In genomic region chr4:130389496-130389895, GRCm38 (mm10) we compare ENCODE assay signal across 9 mouse cellular contexts. TPM values are rescaled to one million over a fixed set of nuclear protein-coding genes. Genes with fewer than 3 reads are reported as not detected.
DNase-seq lines count a peak whose midpoint lies in the region; ATAC-seq and TF ChIP-seq lines count a peak whose summit lies in the region.
"Had no signal": no experiment of that assay in that cellular context is flagged by ENCODE, and none has a peak within 500 bp of the region (broad histone marks: within the 10 kb centered on the region; RNA-seq: fewer than 3 reads in every experiment).

No protein-coding gene starts in this region.

- H3K4me1 ChIP-seq in heart, embryonic 10.5 days: no peaks in the 10 kb centered on the region
- H3K4me1 ChIP-seq in heart, embryonic 12.5 days (replicated peaks): 0 out of 2 replicates have a peak, but pooled peaks cover 2% of the 10 kb centered on the region
- no peaks in the 10 kb centered on the region for H3K4me1 ChIP-seq in lung, adult 2 months (ENCODE audit: control insufficient read depth, insufficient read depth, low read length)
- H3K4me1 ChIP-seq in thymus, adult 2 months (replicated peaks; ENCODE audit: control insufficient read depth, insufficient read depth, low read length): peaks cover 6% of the 10 kb centered on the region
- H3K4me1 ChIP-seq: liver, embryonic 13.5 days had no signal

- no peak for TF ChIP-seq POLR2A in lung, adult 2 months (IDR thresholded peaks at IDR 0.05; ENCODE audit: borderline replicate concordance, extremely low read depth, low read depth, low read length)
- no peak for TF ChIP-seq POLR2A in thymus, adult 2 months (IDR thresholded peaks at IDR 0.05; ENCODE audit: control insufficient read depth, extremely low read depth, insufficient read depth, low read length, poor library complexity)

- DNase-seq in heart, adult 18-20 months: peak; percentile 72 to 80
- DNase-seq in heart, embryonic 10.5 days (ENCODE audit: low spot score): no peak
- peak; percentile 72 for DNase-seq in adrenal gland, adult 2 months
- DNase-seq in lung, adult 2 months: peak; percentile 11
- DNase-seq in thymus, adult 2 months: no peak
- no peak for DNase-seq in thymus, adult 18-20 months
- no peak for DNase-seq in urinary bladder, postnatal 10 days (ENCODE audit: low spot score)
- DNase-seq: liver, embryonic 13.5 days had no signal

- no peak overlapping the region for H3K4me3 ChIP-seq in heart, embryonic 10.5 days
- no peak overlapping the region for H3K4me3 ChIP-seq in heart, embryonic 12.5 days
- no peak overlapping the region for H3K4me3 ChIP-seq in lung, adult 2 months (replicated peaks; ENCODE audit: extremely low read depth, low read depth, low read length)
- H3K4me3 ChIP-seq in thymus, adult 2 months (ENCODE audit: control insufficient read depth, insufficient read depth, low read length): no peak overlapping the region
- H3K4me3 ChIP-seq: liver, embryonic 13.5 days had no signal

- peak overlapping the region; percentile 5; the same call in 1 of the 2 replicates for H3K9ac ChIP-seq in heart, embryonic 12.5 days
- H3K9ac ChIP-seq: liver, embryonic 13.5 days had no signal

- H3K9me3 ChIP-seq in heart, embryonic 10.5 days: no peaks in the 10 kb centered on the region
- H3K9me3 ChIP-seq in heart, embryonic 12.5 days (replicated peaks): no peaks in the 10 kb centered on the region
- H3K9me3 ChIP-seq: liver, embryonic 13.5 days had no signal

- H3K27ac ChIP-seq in heart, embryonic 10.5 days: no peak overlapping the region
- no peak overlapping the region for H3K27ac ChIP-seq in heart, embryonic 12.5 days (ENCODE audit: poor library complexity, severe bottlenecking)
- no peak overlapping the region for H3K27ac ChIP-seq in thymus, adult 2 months (ENCODE audit: control insufficient read depth, insufficient read depth, low read length)
- H3K27ac ChIP-seq: liver, embryonic 13.5 days had no signal

- no peaks in the 10 kb centered on the region for H3K27me3 ChIP-seq in heart, embryonic 10.5 days (ENCODE audit: insufficient read depth, poor library complexity, severe bottlenecking)
- H3K27me3 ChIP-seq in heart, embryonic 12.5 days (replicated peaks): no peaks in the 10 kb centered on the region
- H3K27me3 ChIP-seq in thymus, adult 2 months (ENCODE audit: control insufficient read depth, insufficient read depth, low read length): no peaks in the 10 kb centered on the region
- H3K27me3 ChIP-seq: liver, embryonic 13.5 days had no signal

- peaks cover 62% of the 10 kb centered on the region for H3K36me3 ChIP-seq in heart, embryonic 10.5 days
- H3K36me3 ChIP-seq in heart, embryonic 12.5 days: peaks cover 60% of the 10 kb centered on the region
- peaks cover 48% of the 10 kb centered on the region for H3K36me3 ChIP-seq in thymus, adult 2 months (ENCODE audit: control insufficient read depth, insufficient read depth, low read length)

- 89% methylated on average over 6 of the region's 6 CpGs for WGBS in heart, embryonic 10.5 days
- whole genome bisulfite sequencing in heart, embryonic 12.5 days: 88% methylated on average over 6 of the region's 6 CpGs
- 80% methylated on average over 6 of the region's 6 CpGs for WGBS in lung, adult 2 months
- WGBS in thymus, adult 2 months: 97% methylated on average over 6 of the region's 6 CpGs

- H3K4me2 ChIP-seq in heart, embryonic 12.5 days: no peak overlapping the region
- H3K4me2 ChIP-seq: liver, embryonic 13.5 days had no signal

- ATAC-seq in heart, embryonic 12.5 days (ENCODE audit: insufficient number of reproducible peaks, low FRiP score): no peak

- no peak for TF ChIP-seq CTCF in lung, adult 2 months (IDR thresholded peaks at IDR 0.05; ENCODE audit: insufficient read depth, low read length)
- no peak for TF ChIP-seq CTCF in thymus, adult 2 months (IDR thresholded peaks at IDR 0.05; ENCODE audit: borderline replicate concordance, control insufficient read depth, extremely low read depth, insufficient read depth, low read length, poor library complexity)

RNA-seq across cellular contexts. Expression of gene Snrnp40, which starts 29.6 kb away (rescaled TPM):
- total RNA-seq in heart, adult 18-20 months (2021): 10 to 100 TPM; 15.3 to 17.5 TPM
- polyA plus RNA-seq in heart, embryonic 10.5 days (2016; fragmentation: Nextera tagmentation; extraction: Ambion mirVana): 114 and 151 TPM in 2 replicates
- total RNA-seq in adrenal gland, adult 2 months (2021): 10 to 100 TPM; 31.4 to 33.6 TPM
- 18.9 and 19.6 TPM in 2 replicates for polyA plus RNA-seq in adrenal gland, adult 2 months (2012; rRNA removed)
- 84.5 and 85.5 TPM in 2 replicates for polyA plus RNA-seq in heart, embryonic 12.5 days (2016; fragmentation: Nextera tagmentation; extraction: Ambion mirVana)
- polyA plus RNA-seq in lung, adult 2 months (2012; rRNA removed): 18.1 and 26.2 TPM in 2 replicates
- polyA plus RNA-seq in thymus, adult 2 months (2012; rRNA removed): 78.4 and 83.6 TPM in 2 replicates

RNA-seq across cellular contexts. Expression of gene Zcchc17, which starts 29.8 kb away (rescaled TPM):
- 10 to 100 TPM; 22.4 to 26.3 TPM for total RNA-seq in heart, adult 18-20 months (2021)
- 52.7 and 55.3 TPM in 2 replicates for polyA plus RNA-seq in heart, embryonic 10.5 days (2016; fragmentation: Nextera tagmentation; extraction: Ambion mirVana)
- total RNA-seq in adrenal gland, adult 2 months (2021): 10 to 100 TPM; 48.9 to 54.2 TPM
- 57.2 and 71.3 TPM in 2 replicates for polyA plus RNA-seq in adrenal gland, adult 2 months (2012; rRNA removed)
- 46.2 and 48.2 TPM in 2 replicates for polyA plus RNA-seq in heart, embryonic 12.5 days (2016; fragmentation: Nextera tagmentation; extraction: Ambion mirVana)
- 17.3 and 18.2 TPM in 2 replicates for polyA plus RNA-seq in lung, adult 2 months (2012; rRNA removed)
- 34.3 and 36.8 TPM in 2 replicates for polyA plus RNA-seq in thymus, adult 2 months (2012; rRNA removed)

Comparison
In these comparisons a context has a peak if more than half of its experiments do, and no peak if none do; other contexts are left out.
1. DNase-seq: peak in heart, adult 18-20 months (2 of 2), adrenal gland, adult 2 months (single experiment) and lung, adult 2 months (single experiment); none in heart, embryonic 10.5 days (single experiment), thymus, adult 2 months (single experiment), thymus, adult 18-20 months (0 of 2) and urinary bladder, postnatal 10 days (single experiment).